Mouse (Mus musculus): ENCODE measurements around the gene Poln.

GRCm38 (mm10) chr5:34175403-34175694 is 6.1 kb upstream of the Poln start:
- TF ChIP-seq EP300 (optimal IDR thresholded peaks at IDR 0.05) (no peak), CTCF (IDR thresholded peaks at IDR 0.05; ENCODE audit: low read depth) (no peak)

Measured in stomach, postnatal 0 days (tissue).